Mouse (Mus musculus) embryonic fibroblast, embryonic 13.5 days (primary cell): ENCODE data around the gene Syce3.

Source experiments
- CTCF ChIP-seq: IDR thresholded peaks from 2 replicates; pipeline ENCODE4 v1.5.1; 2011; ENCODE audit warnings: mild to moderate bottlenecking, control low read depth, low read length, moderate library complexity, borderline replicate concordance; ENCODE audit not compliant: insufficient read depth
- POLR2A ChIP-seq: IDR thresholded peaks from 2 replicates; pipeline ENCODE4 v1.6.1; 2011; ENCODE audit warnings: low read depth, mild to moderate bottlenecking, control low read depth, low read length, moderate library complexity

GRCm38 (mm10) chr15:89452906-89453864 is 42.9 kb upstream of the Syce3 start:
- no peak for TF ChIP-seq POLR2A
- TF ChIP-seq CTCF, result no peak
